Mouse (Mus musculus) CH12.LX (cell line): ENCODE data around the gene Prrc2a.

Experiments used
- CTCF ChIP-seq, 2 experiments: IDR thresholded peaks in 1 of 2; conservative IDR thresholded peaks in 1 of 2; 2 replicates each; pipeline ENCODE4 v1.5.1; 2011 to 2012; ENCODE audit warnings: low read depth in 2 of 2, low read length in 2 of 2, improper control_type of control experiment in 1 of 2, inconsistent platforms in 1 of 2, mild to moderate bottlenecking in 1 of 2, moderate library complexity in 1 of 2
- EP300 ChIP-seq: IDR thresholded peaks from 2 replicates; pipeline ENCODE4 v1.6.1; 2011; ENCODE audit warnings: low read length, improper control_type of control experiment
- ETS1 ChIP-seq: conservative IDR thresholded peaks from 2 replicates; pipeline ENCODE4 v1.6.1; 2012; ENCODE audit warnings: low read depth, mild to moderate bottlenecking, inconsistent platforms, low read length, improper control_type of control experiment, moderate library complexity
- JUND ChIP-seq: conservative IDR thresholded peaks from 2 replicates; pipeline ENCODE4 v1.6.1; 2011; ENCODE audit warnings: low read depth, low read length, improper control_type of control experiment
- MAX ChIP-seq: IDR thresholded peaks from 2 replicates; pipeline ENCODE4 v1.6.1; 2011; ENCODE audit warnings: low read length, improper control_type of control experiment
- SMC3 ChIP-seq: IDR thresholded peaks from 2 replicates; pipeline ENCODE4 v1.6.1; 2011; ENCODE audit warnings: low read depth, low read length, improper control_type of control experiment

DNA sequence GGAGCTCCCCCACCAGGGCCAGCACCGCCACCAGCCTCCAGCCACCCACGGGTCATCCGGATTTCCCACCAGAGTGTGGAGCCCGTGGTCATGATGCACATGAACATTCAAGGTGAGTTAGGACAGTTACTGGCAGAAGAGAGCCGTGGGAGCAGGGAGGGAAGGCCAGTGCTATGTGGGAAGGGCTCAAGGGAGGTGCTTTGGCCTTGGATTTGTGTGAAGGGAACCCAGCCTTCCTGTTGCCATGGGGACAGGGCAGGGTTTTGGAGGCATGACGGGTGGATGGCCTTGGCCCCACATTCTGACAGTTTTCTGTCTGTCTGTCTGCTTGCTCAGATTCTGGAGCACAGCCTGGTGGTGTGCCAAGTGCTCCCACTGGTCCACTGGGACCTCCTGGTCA, 22.7 kb downstream of the Prrc2a start:
- no peak for TF ChIP-seq JUND
- TF ChIP-seq ETS1, result no peak
- no peak for TF ChIP-seq CTCF (conservative IDR thresholded peaks at IDR 0.05 in 1 of 2, IDR thresholded peaks at IDR 0.05 in 1 of 2; ENCODE audit: low read depth in 2 of 2, low read length in 2 of 2)
- TF ChIP-seq MAX, result no peak
- TF ChIP-seq EP300, result no peak
- TF ChIP-seq SMC3, result no peak
